Mouse (Mus musculus): ENCODE measurements around the gene Lrmda. TPM values are rescaled to one million over a fixed set of nuclear protein-coding genes. Genes with fewer than 3 reads are reported as not detected.
A peak's percentile ranks its signal among the peaks of the same experiment; 100 is the strongest.

Gene Lrmda
- polyA plus RNA-seq, 1 experiment, result not detected

DNA sequence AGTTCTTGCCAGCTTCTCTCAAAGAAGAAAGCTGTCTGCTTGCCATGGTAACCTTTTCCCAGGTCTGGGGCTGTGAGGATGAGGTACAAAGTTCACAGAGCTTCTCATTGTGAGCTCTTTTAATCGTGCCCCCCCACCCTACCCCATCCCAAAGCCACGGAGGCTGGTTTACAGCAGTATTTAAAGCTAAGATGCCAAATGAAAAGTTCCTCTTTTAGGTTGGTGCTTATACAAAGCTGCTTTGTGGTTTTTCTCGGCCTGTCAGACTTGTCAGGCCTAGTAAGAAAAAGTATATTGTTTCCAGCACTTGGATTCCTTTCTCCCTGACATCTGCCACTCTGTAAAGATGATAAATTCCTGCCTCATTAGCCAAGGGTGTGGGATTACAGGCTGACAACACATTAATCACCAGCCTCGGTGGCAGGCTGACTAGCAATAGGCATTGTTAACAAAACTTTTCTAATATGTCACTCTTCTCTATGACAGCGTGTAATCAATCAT is 629.9 kb downstream of the Lrmda start:
- no peak for TF ChIP-seq POLR2A (IDR thresholded peaks at IDR 0.05; ENCODE audit: borderline replicate concordance, extremely low read depth, insufficient read depth, insufficient read length, poor library complexity, severe bottlenecking)
- TF ChIP-seq CTCF (IDR thresholded peaks at IDR 0.05; ENCODE audit: borderline replicate concordance, extremely low read depth, insufficient read depth, insufficient read length), result no peak
- DNase-seq (ENCODE audit: low read depth), result peak; percentile 89

DNA sequence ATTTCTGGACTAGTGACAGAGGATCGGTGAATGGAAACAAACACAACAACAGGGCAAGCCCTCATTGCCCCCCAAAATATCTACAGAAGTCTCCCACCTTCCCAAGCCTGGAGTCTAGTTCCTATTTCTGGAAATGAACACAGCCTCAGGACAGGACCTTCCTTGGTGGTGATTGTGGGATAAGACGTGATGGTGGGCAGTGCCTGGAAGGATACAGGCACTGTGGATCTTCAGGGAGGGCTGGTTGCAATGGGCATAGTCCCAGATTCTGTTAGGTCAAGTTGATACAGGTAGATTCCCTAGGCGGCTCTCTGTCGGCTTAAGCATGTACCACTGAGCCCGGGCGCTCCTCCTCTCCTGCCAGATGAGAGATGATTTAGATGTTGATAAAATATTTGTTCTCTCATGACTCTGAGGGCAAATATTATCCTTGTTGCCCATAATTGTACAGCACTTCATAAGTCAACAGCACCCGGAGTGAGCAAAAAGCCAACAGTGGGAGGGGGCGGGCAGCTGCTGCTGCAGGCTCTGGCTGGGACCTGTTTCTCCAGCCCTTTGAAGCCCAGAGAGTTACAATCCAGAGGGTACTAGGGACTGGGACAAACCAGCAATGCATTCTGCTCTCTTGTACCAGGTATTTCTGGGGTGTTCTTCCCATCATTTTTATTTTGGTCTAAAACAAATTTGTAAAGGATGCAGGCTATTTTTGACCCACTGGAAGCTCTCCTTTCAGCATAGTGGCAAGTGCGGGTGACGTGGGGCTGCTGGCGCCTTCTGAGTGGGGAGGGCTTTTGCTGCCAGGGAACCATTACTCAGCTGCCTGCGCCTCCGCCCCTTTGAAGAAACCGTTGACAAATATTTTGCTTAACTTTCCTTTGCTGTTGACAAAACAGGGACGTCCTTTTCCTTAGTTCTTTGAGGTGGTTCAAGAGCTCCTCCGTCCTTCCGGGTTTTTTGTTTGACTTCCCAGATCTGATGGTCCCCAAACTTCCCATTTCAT is 630.8 kb downstream of the Lrmda start:
- no peak for TF ChIP-seq CTCF (IDR thresholded peaks at IDR 0.05; ENCODE audit: borderline replicate concordance, extremely low read depth, insufficient read depth, insufficient read length)
- no peak for TF ChIP-seq POLR2A (IDR thresholded peaks at IDR 0.05; ENCODE audit: borderline replicate concordance, extremely low read depth, insufficient read depth, insufficient read length, poor library complexity, severe bottlenecking)
- DNase-seq (ENCODE audit: low read depth), result no peak

DNA sequence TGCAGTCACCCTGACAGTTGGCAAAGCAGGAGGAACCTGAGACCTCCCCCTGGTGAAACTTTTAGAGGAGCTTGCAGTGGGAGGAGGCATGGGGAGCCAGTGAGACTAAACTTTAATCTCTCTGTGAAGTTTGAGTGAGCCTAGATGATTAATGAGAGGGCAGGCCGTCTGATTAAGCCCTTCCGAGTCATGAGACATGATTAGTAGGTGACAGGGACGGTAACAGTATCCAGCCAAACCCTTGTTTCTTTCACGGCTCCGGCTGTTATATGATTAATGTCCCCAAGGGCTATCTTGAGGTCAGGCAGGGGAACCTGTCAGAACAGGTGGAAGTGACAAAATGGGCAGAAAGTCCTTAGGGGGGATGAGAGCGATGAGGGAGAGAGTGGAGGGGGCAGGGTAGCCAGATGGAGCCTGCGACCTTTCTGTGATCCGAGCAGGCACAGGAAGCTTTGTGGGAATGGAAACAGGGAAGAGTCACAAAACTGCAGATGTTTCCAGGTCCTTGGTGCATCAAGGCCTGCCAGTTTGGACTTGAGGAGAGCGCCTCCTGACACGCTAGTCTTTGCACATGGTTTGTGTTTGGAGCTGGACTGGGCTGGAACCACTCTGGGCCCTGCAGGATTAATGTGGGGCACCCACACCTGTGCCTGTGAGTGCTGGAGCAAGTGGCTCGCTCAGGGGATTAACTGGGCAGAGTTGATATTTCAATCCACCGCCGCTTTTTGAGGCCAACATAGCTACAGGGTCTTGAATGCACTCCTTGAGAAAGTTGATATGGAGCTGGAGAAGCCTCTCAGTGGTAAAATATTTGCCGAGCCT is 631.8 kb downstream of the Lrmda start:
- no peak for DNase-seq (ENCODE audit: low read depth)
- no peak for TF ChIP-seq CTCF (IDR thresholded peaks at IDR 0.05; ENCODE audit: borderline replicate concordance, extremely low read depth, insufficient read depth, insufficient read length)
- no peak for TF ChIP-seq POLR2A (IDR thresholded peaks at IDR 0.05; ENCODE audit: borderline replicate concordance, extremely low read depth, insufficient read depth, insufficient read length, poor library complexity, severe bottlenecking)

DNA sequence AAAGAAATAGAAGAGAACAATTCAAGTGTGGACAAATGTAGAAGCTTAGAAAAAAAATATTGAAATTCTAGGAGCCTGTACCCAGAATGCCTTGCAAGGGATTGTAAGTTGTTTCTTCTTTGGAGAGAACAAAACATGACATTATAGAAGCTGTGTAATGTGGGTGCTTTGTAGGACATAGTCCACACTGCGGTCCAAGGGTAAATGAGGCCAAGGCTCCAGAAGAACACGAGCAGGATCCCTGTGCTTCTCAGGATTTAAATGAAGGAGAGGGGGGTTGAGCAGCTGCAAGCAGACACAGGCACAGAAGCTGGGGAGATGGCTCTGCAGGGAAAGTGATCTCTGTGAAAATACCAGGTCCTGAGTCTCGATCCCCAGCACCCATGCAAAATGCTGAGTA is 643.0 kb downstream of the Lrmda start:
- TF ChIP-seq CTCF (IDR thresholded peaks at IDR 0.05; ENCODE audit: borderline replicate concordance, extremely low read depth, insufficient read depth, insufficient read length) (no peak), POLR2A (IDR thresholded peaks at IDR 0.05; ENCODE audit: borderline replicate concordance, extremely low read depth, insufficient read depth, insufficient read length, poor library complexity, severe bottlenecking) (no peak)
- DNase-seq (ENCODE audit: low read depth), result no peak

DNA sequence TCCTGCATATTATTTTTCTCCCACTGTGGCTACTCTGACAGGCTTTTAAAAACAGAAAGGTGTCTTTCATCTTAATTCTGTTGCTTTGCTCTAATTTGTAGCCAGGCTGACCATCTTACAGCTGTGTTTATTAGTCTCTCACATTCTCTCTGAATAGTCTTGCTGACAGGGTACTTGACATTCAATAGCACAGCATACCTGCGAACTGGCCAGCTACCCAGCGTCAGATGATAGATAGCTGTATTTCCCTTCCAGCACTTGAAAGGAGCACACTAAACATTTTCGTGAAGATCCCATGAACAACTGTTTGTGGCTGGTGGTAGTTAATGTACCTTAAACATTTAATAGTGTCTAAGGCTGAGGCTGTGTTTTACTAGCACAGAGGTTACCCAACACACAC is 646.9 kb downstream of the Lrmda start:
- TF ChIP-seq POLR2A (IDR thresholded peaks at IDR 0.05; ENCODE audit: borderline replicate concordance, extremely low read depth, insufficient read depth, insufficient read length, poor library complexity, severe bottlenecking) (no peak), CTCF (IDR thresholded peaks at IDR 0.05; ENCODE audit: borderline replicate concordance, extremely low read depth, insufficient read depth, insufficient read length) (no peak)
- no peak for DNase-seq (ENCODE audit: low read depth)

DNA sequence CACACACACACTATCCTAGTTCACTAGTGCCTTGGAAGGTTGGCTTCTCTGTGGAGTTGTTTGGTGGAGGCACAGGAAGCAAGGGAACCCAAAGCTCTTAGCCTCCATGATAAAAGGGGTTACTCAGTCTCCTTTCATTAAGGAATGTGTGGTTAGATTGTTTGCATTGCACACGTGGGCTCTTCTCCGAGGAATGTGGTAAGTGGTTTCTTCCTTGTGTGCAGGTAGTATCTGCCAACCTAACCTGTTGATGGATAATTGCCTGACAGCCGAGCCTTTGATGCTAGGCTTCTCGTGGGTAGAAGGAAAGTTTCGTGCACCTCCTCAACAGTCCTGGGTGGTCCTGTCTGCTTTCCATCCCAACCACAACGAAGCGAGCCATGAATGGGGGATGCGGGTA is 648.8 kb downstream of the Lrmda start:
- no peak for TF ChIP-seq POLR2A (IDR thresholded peaks at IDR 0.05; ENCODE audit: borderline replicate concordance, extremely low read depth, insufficient read depth, insufficient read length, poor library complexity, severe bottlenecking)
- TF ChIP-seq CTCF (IDR thresholded peaks at IDR 0.05; ENCODE audit: borderline replicate concordance, extremely low read depth, insufficient read depth, insufficient read length), result no peak
- DNase-seq (ENCODE audit: low read depth), result no peak

DNA sequence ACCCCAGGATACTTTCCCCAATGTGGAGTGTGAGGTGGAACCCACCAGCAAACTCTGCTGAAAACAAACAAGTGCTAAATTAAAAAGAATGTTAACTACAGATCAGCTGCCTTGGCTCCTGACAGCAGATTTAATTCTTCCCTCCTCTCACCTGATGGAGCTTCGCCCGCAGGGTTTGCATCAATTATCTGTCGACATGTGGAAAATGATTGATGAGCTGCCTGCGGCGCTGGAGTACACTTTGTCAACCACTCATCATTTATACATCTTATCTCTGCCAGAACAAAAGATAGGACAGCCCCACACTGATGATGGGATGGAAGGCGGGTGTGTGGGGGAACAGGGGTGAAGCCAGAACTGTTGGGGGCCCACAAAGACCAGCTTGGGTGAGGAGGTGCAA is 649.2 kb downstream of the Lrmda start:
- TF ChIP-seq CTCF (IDR thresholded peaks at IDR 0.05; ENCODE audit: borderline replicate concordance, extremely low read depth, insufficient read depth, insufficient read length) (no peak), POLR2A (IDR thresholded peaks at IDR 0.05; ENCODE audit: borderline replicate concordance, extremely low read depth, insufficient read depth, insufficient read length, poor library complexity, severe bottlenecking) (no peak)
- DNase-seq (ENCODE audit: low read depth), result no peak

DNA sequence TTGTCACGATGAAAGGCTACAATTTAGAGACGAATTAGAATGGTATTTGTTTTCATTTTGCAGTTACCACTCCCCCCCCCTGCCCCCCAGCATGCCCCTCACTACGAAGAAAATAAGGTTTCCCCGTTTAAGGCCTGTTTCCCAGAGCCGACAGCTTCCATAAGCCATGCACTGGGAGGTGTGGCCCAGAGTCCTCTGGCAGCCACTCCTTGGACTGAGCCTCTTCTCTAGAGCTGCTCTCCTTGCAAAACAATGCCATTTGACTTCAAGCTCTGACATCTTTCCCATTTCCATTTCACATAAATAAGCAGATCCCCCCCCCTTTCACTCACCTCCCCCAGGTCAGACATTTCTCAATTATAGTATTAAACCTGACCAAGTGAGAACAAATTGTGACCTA is 654.1 kb downstream of the Lrmda start:
- DNase-seq (ENCODE audit: low read depth), result no peak
- no peak for TF ChIP-seq POLR2A (IDR thresholded peaks at IDR 0.05; ENCODE audit: borderline replicate concordance, extremely low read depth, insufficient read depth, insufficient read length, poor library complexity, severe bottlenecking)
- TF ChIP-seq CTCF (IDR thresholded peaks at IDR 0.05; ENCODE audit: borderline replicate concordance, extremely low read depth, insufficient read depth, insufficient read length), result no peak

DNA sequence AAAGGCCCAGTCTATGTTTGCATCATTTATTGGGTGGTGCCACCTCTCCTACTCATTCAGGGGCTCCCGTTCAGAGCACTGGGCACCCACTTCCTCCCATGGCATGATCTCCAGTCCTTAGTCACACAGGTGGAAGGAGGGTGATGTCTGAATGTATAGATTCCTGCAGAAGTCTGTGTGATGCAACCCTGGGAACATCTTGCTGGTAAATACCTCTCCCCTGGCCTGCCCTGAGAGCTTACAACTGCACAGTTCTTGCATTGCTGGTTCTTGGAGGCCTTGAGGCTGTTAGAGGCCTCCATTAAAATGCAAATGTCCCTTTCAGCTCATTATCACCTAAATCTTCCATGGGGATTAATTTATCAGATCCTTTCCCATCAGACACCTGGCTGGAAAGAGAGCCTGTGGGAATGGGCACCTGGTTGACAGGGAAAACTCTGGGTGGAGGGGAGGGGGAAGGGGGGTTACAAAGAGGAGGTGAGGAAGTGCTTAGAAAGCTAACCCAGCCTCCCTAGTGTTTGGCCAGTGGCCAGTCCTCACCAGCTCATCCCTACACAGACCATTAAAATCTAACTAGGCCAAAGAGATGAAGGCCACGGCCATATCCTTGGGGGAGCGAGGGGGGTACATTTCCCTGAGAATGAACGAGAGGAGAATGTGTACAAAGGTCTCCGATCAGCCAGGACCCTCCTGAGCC is 659.6 kb downstream of the Lrmda start:
- TF ChIP-seq POLR2A (IDR thresholded peaks at IDR 0.05; ENCODE audit: borderline replicate concordance, extremely low read depth, insufficient read depth, insufficient read length, poor library complexity, severe bottlenecking) (no peak), CTCF (IDR thresholded peaks at IDR 0.05; ENCODE audit: borderline replicate concordance, extremely low read depth, insufficient read depth, insufficient read length) (no peak)
- peak; percentile 73 for DNase-seq (ENCODE audit: low read depth)

DNA sequence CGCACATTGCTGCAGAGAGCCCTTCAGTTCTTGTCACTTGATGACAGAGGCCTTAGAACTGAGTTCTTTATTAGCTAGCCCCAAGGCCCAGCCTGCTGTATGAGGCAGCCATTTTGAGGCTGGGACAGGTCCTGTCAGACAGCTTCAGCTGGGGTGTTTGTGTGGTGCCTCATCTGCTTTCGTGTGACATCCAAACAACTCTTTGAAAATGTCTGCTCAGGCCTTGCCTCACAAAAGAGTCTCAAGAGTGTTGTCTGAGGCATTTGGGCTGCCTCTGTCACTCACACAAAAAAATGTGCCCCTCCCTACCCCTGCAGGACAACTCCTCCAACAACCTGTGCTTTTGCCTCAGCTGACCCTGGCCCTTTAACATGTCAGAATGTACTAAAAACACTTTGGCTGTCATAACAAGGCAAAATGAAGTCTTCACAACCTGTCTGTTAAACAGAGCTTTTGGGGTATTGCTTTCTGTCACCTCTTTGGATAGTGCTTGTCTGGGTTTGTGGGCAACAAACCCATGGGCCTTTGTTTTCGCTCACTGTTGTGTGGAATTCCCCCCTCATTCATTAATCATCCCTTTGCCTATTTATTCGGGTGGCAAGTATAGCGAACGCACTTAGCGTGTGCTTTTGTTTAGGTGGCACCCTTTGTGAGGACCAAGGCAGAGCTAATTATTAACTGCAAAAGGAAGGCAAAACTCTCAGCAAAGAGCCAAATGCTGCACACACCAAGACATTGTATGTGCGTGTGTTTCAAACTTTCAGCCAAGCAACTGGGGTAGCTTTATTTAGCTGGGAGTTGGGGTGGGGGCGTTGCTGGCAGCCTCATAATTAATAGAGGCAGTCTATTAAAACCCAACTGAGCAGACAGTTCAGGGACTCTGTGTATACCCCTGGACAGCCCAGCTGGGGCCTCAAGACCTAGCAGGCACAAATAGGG is 660.5 kb downstream of the Lrmda start:
- DNase-seq (ENCODE audit: low read depth), result peak; percentile 95
- TF ChIP-seq CTCF (IDR thresholded peaks at IDR 0.05; ENCODE audit: borderline replicate concordance, extremely low read depth, insufficient read depth, insufficient read length) (no peak), POLR2A (IDR thresholded peaks at IDR 0.05; ENCODE audit: borderline replicate concordance, extremely low read depth, insufficient read depth, insufficient read length, poor library complexity, severe bottlenecking) (no peak)
